Mouse (Mus musculus) cerebellum, adult 18-20 months (tissue): ENCODE measurements around the gene D17Wsu92e.
"Not testable (repeated sequence)": the region's sequence is repeated elsewhere in the genome, so short reads cannot be mapped to it uniquely, and the experiment has no call there.

Experiments used
- DNase-seq, 2 experiments: peaks; one replicate each; pipeline ENCODE4 v3.0.0; 2021

The D17Wsu92e gene

GRCm38 (mm10) chr17:27820568-27821406 is at the start of gene D17Wsu92e:
Gene D17Wsu92e (minus strand): TSS chr17:27820648.
- DNase-seq, result peak; percentile 98

GRCm38 (mm10) chr17:27866737-27867136 is 46.3 kb upstream of the D17Wsu92e start:
- DNase-seq, result no peak

- DNase-seq, result no peak
These were observed 45.0 kb upstream of the D17Wsu92e start for GRCm38 (mm10) chr17:27865461-27865860.

GRCm38 (mm10) chr17:27859131-27859530 is 38.7 kb upstream of the D17Wsu92e start:
- no peak for DNase-seq

- no peak for DNase-seq
These were observed 37.4 kb upstream of the D17Wsu92e start for GRCm38 (mm10) chr17:27857649-27858475.

- DNase-seq, result peak; percentile 30 to 56
These were observed 36.6 kb upstream of the D17Wsu92e start for GRCm38 (mm10) chr17:27856798-27857648.

- peak; percentile 77 to 85 for DNase-seq
These were observed 35.9 kb upstream of the D17Wsu92e start, which contains the start of gene Uhrf1bp1 for GRCm38 (mm10) chr17:27856265-27856797. Gene Uhrf1bp1 (plus strand): TSS chr17:27856441.

- DNase-seq, result no peak
These were observed 30.6 kb upstream of the D17Wsu92e start for GRCm38 (mm10) chr17:27851076-27851475.

- DNase-seq, result no peak
These were observed 27.9 kb upstream of the D17Wsu92e start for GRCm38 (mm10) chr17:27848351-27848750.

GRCm38 (mm10) chr17:27839469-27840252 is 19.2 kb upstream of the D17Wsu92e start:
- DNase-seq, result peak; percentile 97 to 98

GRCm38 (mm10) chr17:27837850-27838249 is 17.4 kb upstream of the D17Wsu92e start, which contains the start of gene Snrpc:
Gene Snrpc (plus strand): TSS chr17:27838150.
- not testable (repeated sequence) for DNase-seq

GRCm38 (mm10) chr17:27830411-27830810 is 10.0 kb upstream of the D17Wsu92e start:
- no peak for DNase-seq

- no peak for DNase-seq
These were observed 7.1 kb upstream of the D17Wsu92e start for GRCm38 (mm10) chr17:27827511-27827910.

GRCm38 (mm10) chr17:27826908-27827383 is 6.5 kb upstream of the D17Wsu92e start:
- DNase-seq, result no peak

- no peak for DNase-seq
These were observed 5.8 kb upstream of the D17Wsu92e start for GRCm38 (mm10) chr17:27825984-27826905.

- no peak for DNase-seq
These were observed 5.1 kb upstream of the D17Wsu92e start for GRCm38 (mm10) chr17:27825539-27825938.

- no peak for DNase-seq
These were observed 4.5 kb upstream of the D17Wsu92e start for GRCm38 (mm10) chr17:27824941-27825340.

GRCm38 (mm10) chr17:27823142-27823905 is 2.9 kb upstream of the D17Wsu92e start:
- no peak for DNase-seq
